Mouse (Mus musculus) megakaryocyte, embryonic 14.5 days (primary cell): ENCODE measurements at regions not wholly inside any gene's neighbourhood (a gene's known extent, or its start where the extent isn't known, plus 50 kb on each side); places are given as distances from the start of the nearest gene placed in this dataset.

Source experiments
- FLI1 ChIP-seq: IDR thresholded peaks from 2 replicates; pipeline ENCODE4 v1.6.1; 2012; ENCODE audit warnings: low read length, inconsistent platforms, mixed read lengths
- GATA1 ChIP-seq: IDR thresholded peaks from 3 replicates; pipeline ENCODE4 v1.6.1; 2012; ENCODE audit warnings: mixed read lengths, low read length, inconsistent platforms, borderline replicate concordance

- TF ChIP-seq GATA1: no peak
- TF ChIP-seq FLI1: no peak
Observed at GRCm38 (mm10) chr6:24220589-24220988, 52.7 kb upstream of the Slc13a1 start.
